Mouse (Mus musculus) limb, embryonic 11.5 days (tissue): Measurements from ENCODE around the gene Pfn1. TPM values are rescaled to one million over a fixed set of nuclear protein-coding genes. Genes with fewer than 3 reads are reported as not detected.

Source experiments
- ATAC-seq: fragments of 200-750 bp; cut with Nextera tagmentation; 2 replicates; pipeline ENCODE4 v1.8.0; 2017; ENCODE audit warnings: low read depth; ENCODE audit not compliant: insufficient number of reproducible peaks, low FRiP score, low TSS enrichment
- DNase-seq: peaks from one replicate; pipeline ENCODE4 v3.0.0-alpha.2; 2015; ENCODE audit warnings: low spot score
- H3K27ac ChIP-seq: fragments of 300-500 bp; sonication (generic); replicated peaks from 2 replicates; pipeline ENCODE4 v1.5.1; 2014; ENCODE audit warnings: low read depth, mild to moderate bottlenecking, low read length
- H3K27me3 ChIP-seq: fragments of 300-500 bp; sonication (generic); 2 replicates; pipeline ENCODE4 v1.6.1; 2014; ENCODE audit warnings: mild to moderate bottlenecking, low read length, mixed read lengths; ENCODE audit not compliant: control insufficient read depth, insufficient read depth
- H3K36me3 ChIP-seq: fragments of 300-500 bp; sonication (generic); 2 replicates; pipeline ENCODE4 v1.6.1; 2014; ENCODE audit warnings: mild to moderate bottlenecking, low read length, moderate library complexity, mixed read lengths; ENCODE audit not compliant: control insufficient read depth, insufficient read depth
- H3K4me1 ChIP-seq: fragments of 300-500 bp; sonication (generic); 2 replicates; pipeline ENCODE4 v1.6.1; 2014; ENCODE audit warnings: low read length, mixed read lengths; ENCODE audit not compliant: control insufficient read depth, insufficient read depth
- H3K4me2 ChIP-seq: fragments of 300-500 bp; sonication (generic); 2 replicates; pipeline ENCODE4 v1.6.1; 2014; ENCODE audit warnings: low read depth, mild to moderate bottlenecking, moderate library complexity; ENCODE audit not compliant: severe bottlenecking
- H3K4me3 ChIP-seq: fragments of 300-500 bp; sonication (generic); 2 replicates; pipeline ENCODE4 v1.5.1; 2014; ENCODE audit warnings: low read depth, low read length
- H3K9ac ChIP-seq: fragments of 300-500 bp; sonication (generic); 2 replicates; pipeline ENCODE4 v1.6.1; 2014; ENCODE audit warnings: mild to moderate bottlenecking, low read length
- H3K9me3 ChIP-seq: fragments of 300-500 bp; sonication (generic); 2 replicates; pipeline ENCODE4 v1.6.1; 2016; ENCODE audit warnings: low read length; ENCODE audit not compliant: control insufficient read depth
- WGBS: fragments of 180-500 bp; shearing (Covaris S2); extraction: QIAGEN DNeasy Blood & Tissue Kit; methylation state at CpG from one replicate; pipeline ENCODE4 v1.1.7; 2014; 5-methylcytosine and 5-hydroxymethylcytosine counted together
- polyA plus RNA-seq: library from polyadenylated mRNA; unstranded; fragments of >200 nt; fragmentation: Nextera tagmentation; extraction: Ambion mirVana; gene quantifications from 2 replicates; pipeline ENCODE4 v1.2.1, GENCODE M21; 2014

Pfn1 gene
- polyA plus RNA-seq, 1 experiment from 2014 or later, result 2,092 TPM

DNA sequence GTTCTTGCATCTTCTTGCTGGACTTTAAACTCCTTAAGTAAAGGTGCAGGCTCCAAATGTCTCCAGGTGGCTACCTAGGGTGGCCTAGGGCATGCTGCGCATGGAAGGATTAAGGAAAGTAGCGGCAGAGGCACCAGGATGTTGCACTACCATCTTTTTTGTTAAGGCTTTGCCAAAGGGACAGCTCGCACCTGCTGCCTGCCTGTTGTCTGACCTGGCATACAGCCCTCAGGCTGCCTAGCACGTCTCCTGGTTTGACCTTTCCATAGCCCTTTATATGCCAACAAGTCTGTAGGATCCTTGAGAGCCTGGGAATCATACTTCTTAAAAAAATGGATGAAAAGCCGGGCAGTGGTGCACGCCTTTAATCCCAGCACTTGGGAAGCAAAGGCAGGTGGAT, 11.4 kb downstream of the Pfn1 start:
- ATAC-seq, result no peak
- H3K36me3 ChIP-seq, result peaks cover 10% of the 10 kb centered on the region

GRCm38 (mm10) chr11:70641241-70641640, 13.2 kb downstream of the Pfn1 start:
- no peak overlapping the region for H3K9ac ChIP-seq
- DNase-seq (no peak), ATAC-seq (no peak)
- peaks cover 10% of the 10 kb centered on the region for H3K36me3 ChIP-seq
- no peaks in the 10 kb centered on the region for H3K9me3 ChIP-seq
- WGBS, result 82% methylated on average over 7 of the region's 7 CpGs
- H3K4me1 ChIP-seq, result peaks cover 6% of the 10 kb centered on the region
- H3K27ac ChIP-seq, result no peak overlapping the region
- H3K4me2 ChIP-seq, result no peak overlapping the region
- H3K4me3 ChIP-seq, result no peak overlapping the region
- H3K27me3 ChIP-seq, result no peaks in the 10 kb centered on the region

More for the DNA sequence above, 11.4 kb downstream of the Pfn1 start:
- peaks cover 8% of the 10 kb centered on the region for H3K4me1 ChIP-seq
- no peak overlapping the region for H3K9ac ChIP-seq
- H3K4me3 ChIP-seq, result no peak overlapping the region
- H3K4me2 ChIP-seq, result no peak overlapping the region
- no peak for DNase-seq
- WGBS, result 95% methylated on average over 6 of the region's 6 CpGs
- H3K27me3 ChIP-seq, result no peaks in the 10 kb centered on the region
- no peak overlapping the region for H3K27ac ChIP-seq
- no peaks in the 10 kb centered on the region for H3K9me3 ChIP-seq

DNA sequence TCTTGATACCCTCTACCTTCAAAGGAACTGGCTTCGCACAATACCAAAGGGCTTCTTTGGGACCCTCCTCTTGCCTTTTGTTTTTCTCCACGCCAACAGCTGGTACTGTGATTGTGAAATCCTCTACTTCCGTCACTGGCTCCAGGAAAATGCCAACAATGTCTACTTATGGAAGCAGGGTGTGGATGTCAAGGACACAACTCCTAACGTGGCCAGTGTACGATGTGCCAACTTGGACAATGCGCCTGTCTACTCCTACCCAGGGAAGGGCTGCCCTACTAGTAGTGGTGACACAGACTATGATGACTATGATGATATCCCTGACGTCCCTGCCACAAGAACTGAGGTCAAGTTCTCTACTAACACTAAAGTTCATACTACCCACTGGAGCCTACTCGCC, 14.5 kb downstream of the Pfn1 start:
- Histone ChIP-seq H3K9ac (no peak overlapping the region), H3K27me3 (no peaks in the 10 kb centered on the region), H3K4me3 (no peak overlapping the region), H3K36me3 (peaks cover 9% of the 10 kb centered on the region), H3K9me3 (no peaks in the 10 kb centered on the region), H3K4me2 (no peak overlapping the region), H3K4me1 (no peaks in the 10 kb centered on the region), H3K27ac (no peak overlapping the region)
- DNase-seq, result no peak
- 90% methylated on average over 8 of the region's 8 CpGs for WGBS
- ATAC-seq, result no peak

DNA sequence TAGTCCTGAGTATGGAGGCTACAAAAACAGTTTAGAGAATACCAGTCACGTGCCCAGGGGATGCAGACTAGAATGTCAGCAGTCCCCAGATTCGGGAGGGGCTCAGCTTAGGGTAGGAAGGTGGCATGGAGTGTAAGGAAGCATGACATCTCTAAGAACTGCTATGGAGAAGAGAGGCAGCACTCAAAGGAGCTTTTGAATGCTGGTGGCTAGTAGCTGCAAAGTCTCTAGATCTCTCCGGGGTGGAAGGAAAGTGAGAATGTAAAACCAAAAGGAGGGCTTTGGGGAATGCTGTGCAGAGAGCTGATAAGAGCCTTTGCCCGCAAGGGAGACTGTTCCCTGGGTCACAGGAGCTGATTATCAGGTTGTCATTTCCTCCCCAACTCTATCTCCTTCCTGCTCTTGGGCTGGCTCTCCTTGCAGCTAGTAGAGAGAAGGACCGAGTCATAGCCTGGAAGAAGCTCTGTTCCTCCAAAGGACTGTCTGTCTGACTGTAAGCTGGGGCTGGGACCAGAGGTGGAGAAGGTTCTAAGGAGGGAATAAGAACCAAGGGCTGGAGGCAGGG, 15.6 kb downstream of the Pfn1 start, which contains the start of gene Gp1ba:
Gp1ba (plus strand) TSS at position 409 of the 565 bp plus-strand sequence.
- no peak for ATAC-seq
- Histone ChIP-seq H3K9ac (no peak within 1 kb of the TSS), H3K27ac (no peak within 1 kb of the TSS)

DNA sequence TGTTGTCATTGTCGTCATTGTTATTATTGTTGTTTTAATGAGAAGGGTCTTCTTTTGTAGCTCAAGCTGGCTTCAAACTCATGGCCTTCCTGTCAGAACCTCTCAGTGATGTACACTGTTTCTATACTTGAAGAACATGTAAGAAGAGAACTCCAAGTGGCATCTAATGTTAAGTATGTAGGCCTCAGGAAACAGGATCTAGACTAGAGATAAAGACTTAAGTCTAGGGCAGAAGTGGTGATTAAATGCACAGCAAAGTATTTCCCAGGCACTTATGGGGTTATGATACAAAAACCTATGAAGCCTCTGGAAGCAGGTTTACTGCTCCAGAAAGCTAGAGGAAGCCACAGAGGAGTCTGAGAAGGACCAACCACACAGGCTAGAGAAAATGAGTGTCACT, 16.2 kb downstream of the Pfn1 start:
- Histone ChIP-seq H3K36me3 (no peaks in the 10 kb centered on the region), H3K4me1 (no peaks in the 10 kb centered on the region), H3K9me3 (no peaks in the 10 kb centered on the region), H3K27me3 (no peaks in the 10 kb centered on the region), H3K4me2 (no peak overlapping the region), H3K9ac (no peak overlapping the region), H3K27ac (no peak overlapping the region), H3K4me3 (no peak overlapping the region)
- no peak for ATAC-seq
- 89% methylated on average over 1 of the region's 1 CpGs for WGBS
- no peak for DNase-seq

More for the DNA sequence above, 15.6 kb downstream of the Pfn1 start, which contains the start of gene Gp1ba:
- no peaks in the 10 kb centered on the region for H3K9me3 ChIP-seq
- H3K4me2 ChIP-seq, result no peak within 1 kb of the TSS
- H3K36me3 ChIP-seq, result no peaks in the 10 kb centered on the region
- H3K4me1 ChIP-seq, result no peaks in the 10 kb centered on the region
- DNase-seq, result no peak
- WGBS, result 47% methylated on average over 5 of the region's 5 CpGs
- no peaks in the 10 kb centered on the region for H3K27me3 ChIP-seq
- H3K4me3 ChIP-seq, result no peak within 1 kb of the TSS

DNA sequence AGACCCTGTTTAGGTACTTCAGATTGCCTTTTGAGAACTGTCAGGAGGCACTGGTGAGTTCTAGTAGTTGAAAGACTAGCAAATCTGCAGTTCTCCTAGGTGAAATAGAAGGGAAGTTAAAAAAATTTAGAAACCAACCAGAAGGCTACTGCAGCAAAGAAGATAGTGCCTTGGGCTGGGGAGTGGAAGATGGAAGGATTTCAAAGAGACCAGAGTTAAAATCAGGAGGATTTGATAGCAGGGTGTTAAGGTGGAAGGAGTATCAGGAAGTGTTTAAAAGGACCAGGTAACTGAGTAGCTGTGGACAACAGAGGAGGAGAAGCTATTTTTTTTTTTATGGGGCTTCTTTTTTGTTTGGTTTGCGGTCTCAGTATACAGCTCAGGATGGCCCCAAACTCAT, 16.7 kb downstream of the Pfn1 start:
- H3K36me3 ChIP-seq, result no peaks in the 10 kb centered on the region
- no peak overlapping the region for H3K4me2 ChIP-seq
- H3K4me1 ChIP-seq, result no peaks in the 10 kb centered on the region
- ATAC-seq, result no peak
- DNase-seq, result no peak
- no peak overlapping the region for H3K4me3 ChIP-seq
- WGBS, result 79% methylated on average over 1 of the region's 1 CpGs
- no peak overlapping the region for H3K9ac ChIP-seq
- H3K27ac ChIP-seq, result no peak overlapping the region
- no peaks in the 10 kb centered on the region for H3K27me3 ChIP-seq
- no peaks in the 10 kb centered on the region for H3K9me3 ChIP-seq

GRCm38 (mm10) chr11:70635601-70636000, 18.8 kb downstream of the Pfn1 start:
- no peak for ATAC-seq
- Histone ChIP-seq H3K27ac (no peak overlapping the region), H3K4me1 (no peaks in the 10 kb centered on the region), H3K9ac (no peak overlapping the region), H3K4me3 (no peak overlapping the region), H3K9me3 (no peaks in the 10 kb centered on the region), H3K27me3 (no peaks in the 10 kb centered on the region), H3K36me3 (no peaks in the 10 kb centered on the region), H3K4me2 (no peak overlapping the region)
- WGBS, result 85% methylated on average over 4 of the region's 4 CpGs
- DNase-seq, result no peak

- Histone ChIP-seq H3K27ac (no peak overlapping the region), H3K4me3 (no peak overlapping the region), H3K27me3 (no peaks in the 10 kb centered on the region), H3K4me2 (no peak overlapping the region), H3K4me1 (no peaks in the 10 kb centered on the region), H3K9ac (no peak overlapping the region), H3K9me3 (no peaks in the 10 kb centered on the region), H3K36me3 (no peaks in the 10 kb centered on the region)
- ATAC-seq, result no peak
- no peak for DNase-seq
- WGBS, result 69% methylated on average over 7 of the region's 7 CpGs
Observed at GRCm38 (mm10) chr11:70630129-70630528, 24.3 kb downstream of the Pfn1 start.

DNA sequence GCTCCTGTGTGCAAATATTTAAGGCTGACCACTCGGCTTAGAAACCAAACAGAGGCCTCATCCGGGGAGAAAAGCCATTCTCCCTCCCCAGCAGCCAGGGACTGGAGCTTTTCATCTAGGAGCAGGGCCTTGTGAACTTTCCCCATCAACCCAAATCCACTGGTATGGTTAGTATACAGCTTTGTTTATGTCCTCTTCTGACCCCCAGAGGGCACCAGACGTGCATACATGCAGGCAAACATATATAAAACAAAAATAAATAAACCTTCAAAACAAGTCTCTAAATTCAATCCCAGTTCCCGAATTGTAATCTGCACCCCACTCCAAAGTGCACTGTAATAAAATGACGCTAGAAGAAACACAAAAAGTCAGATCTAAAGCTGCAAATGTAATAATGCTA, 24.9 kb downstream of the Pfn1 start:
- no peak overlapping the region for H3K9ac ChIP-seq
- ATAC-seq, result no peak
- no peak overlapping the region for H3K27ac ChIP-seq
- no peak overlapping the region for H3K4me2 ChIP-seq
- no peaks in the 10 kb centered on the region for H3K27me3 ChIP-seq
- H3K4me3 ChIP-seq, result no peak overlapping the region
- H3K4me1 ChIP-seq, result no peaks in the 10 kb centered on the region
- no peaks in the 10 kb centered on the region for H3K9me3 ChIP-seq
- no peak for DNase-seq
- 54% methylated on average over 5 of the region's 5 CpGs for WGBS
- no peaks in the 10 kb centered on the region for H3K36me3 ChIP-seq
